Mouse (Mus musculus) right cerebral cortex, postnatal 14 days (tissue): ENCODE results near the gene Rasd2.
A peak's percentile ranks its signal among the peaks of the same experiment; 100 is the strongest.

ENCODE experiments used
- DNase-seq: peaks from one replicate; pipeline ENCODE4 v3.0.0; 2022

Rasd2 gene

DNA sequence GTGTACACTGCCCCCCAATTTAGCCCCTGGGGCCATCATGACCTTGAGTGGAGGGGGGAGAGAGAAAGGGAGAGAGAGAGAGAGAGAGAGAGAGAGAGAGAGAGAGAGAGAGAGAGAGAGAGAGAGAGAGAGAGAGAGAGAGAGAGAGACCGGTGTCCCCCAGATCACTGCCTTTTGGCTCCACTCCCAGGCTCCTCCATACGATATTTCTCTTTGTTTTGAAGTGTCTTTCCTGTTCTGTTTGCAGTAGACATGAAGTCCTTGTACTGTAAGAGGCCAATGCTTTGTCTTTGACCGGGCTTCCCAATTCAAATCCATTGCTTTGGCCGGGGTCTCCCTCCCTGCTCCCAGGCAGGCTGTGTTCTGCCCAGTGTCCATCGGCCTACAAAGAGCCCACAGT is 8.9 kb downstream of the Rasd2 start:
- DNase-seq, result no peak

DNA sequence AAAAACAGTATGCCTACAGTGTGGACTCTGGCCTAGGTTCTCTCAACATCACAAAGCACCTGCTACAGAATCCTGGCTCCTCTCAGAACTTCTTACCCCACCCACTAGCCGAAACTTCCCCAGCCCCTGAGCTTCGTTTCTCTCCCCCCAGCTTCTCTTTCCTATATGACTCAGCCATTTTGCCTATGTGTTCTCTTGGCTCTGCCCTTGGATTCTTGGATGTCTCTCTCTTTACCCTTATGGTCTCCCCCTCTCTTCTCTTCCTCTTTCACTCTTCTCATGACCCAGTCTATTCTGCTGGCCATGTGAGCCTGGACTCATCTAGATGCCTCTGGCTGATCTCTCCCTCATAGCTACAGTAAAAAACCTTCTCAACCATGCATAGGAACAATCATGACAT is 13.0 kb downstream of the Rasd2 start:
- DNase-seq, result no peak

DNA sequence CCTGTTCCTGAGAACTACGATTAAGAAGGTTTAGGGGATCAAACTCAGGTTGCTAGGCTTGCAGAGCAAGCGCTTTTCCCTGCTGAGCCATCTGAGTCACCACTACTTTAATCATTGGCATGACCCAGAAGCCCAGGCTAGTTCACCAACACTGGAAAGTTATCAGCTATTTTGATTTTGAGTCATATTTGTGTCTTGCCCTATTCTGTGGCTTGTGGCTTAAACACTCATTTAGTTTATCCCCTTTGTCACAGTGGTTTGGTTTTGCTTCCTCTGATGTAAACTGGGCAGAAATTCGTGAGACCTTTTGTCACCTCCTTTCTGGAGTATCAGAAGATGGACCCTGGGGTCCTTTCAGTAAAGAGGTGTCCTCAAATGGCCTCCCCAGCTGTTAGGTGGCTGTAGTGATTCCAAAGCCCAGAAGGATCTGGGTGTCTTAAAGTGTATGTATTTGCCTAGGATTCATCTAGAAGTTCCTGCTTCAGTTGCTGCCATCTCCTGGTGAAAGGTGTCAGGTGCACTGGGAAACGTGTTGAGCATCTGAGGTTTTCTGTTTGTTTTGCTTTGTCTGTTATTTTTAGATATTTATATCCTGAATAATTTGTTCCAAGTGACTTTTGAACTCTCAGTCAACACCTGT is 20.3 kb downstream of the Rasd2 start:
- peak; percentile 55 for DNase-seq

GRCm38 (mm10) chr8:75247331-75247730 is 33.6 kb downstream of the Rasd2 start:
- DNase-seq, result no peak

- no peak for DNase-seq
Observed at GRCm38 (mm10) chr8:75249186-75249585, 35.4 kb downstream of the Rasd2 start.

DNA sequence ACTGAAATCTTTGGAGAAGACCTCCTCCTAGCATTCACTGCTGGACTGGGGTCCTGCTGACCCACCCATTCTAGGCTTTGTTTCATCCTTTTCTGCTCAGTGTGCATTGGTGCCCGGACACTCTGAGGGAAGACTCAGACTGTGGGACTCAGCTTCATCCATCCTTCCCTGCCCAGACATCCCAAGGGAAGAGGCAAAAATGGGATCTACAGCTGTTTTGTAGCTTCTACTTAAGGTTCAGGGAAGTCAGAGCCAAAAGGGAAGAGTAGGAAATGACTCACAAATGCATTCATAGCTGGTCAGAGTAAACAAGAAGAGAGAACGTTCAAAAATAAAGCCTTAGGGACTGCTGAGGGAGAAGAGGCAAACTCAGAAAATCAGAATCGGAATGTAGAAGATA is 40.3 kb downstream of the Rasd2 start:
- DNase-seq, result no peak

- no peak for DNase-seq
Observed at GRCm38 (mm10) chr8:75255635-75256034, 41.9 kb downstream of the Rasd2 start.

DNA sequence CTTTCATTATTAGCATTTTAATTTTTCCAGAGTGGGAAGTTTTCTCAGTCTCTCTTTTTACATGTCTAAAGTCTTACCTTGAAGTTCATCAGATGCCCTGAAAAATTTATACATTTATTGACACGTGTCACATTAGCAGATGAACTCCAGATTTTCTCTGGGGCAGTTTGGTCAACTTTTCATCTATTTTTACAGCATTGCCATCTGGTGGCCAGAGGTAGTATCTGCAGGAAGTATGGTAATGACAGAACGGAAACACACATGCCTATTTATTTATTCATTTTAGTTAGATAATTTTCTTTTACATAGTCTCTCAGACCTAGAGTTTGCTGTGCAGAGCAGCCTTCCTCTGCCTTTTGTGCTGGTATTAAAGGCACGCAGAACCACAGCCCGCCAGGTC is 58.4 kb downstream of the Rasd2 start:
- DNase-seq, result no peak
